Mouse (Mus musculus): ENCODE results near the gene Bmper. TPM values are rescaled to one million over a fixed set of nuclear protein-coding genes. Genes with fewer than 3 reads are reported as not detected.
A peak's percentile ranks its signal among the peaks of the same experiment; 100 is the strongest.

Gene Bmper
- total and polyA plus RNA-seq, 3 experiments: 1.3 to 1.9 (median 1.4) TPM

DNA sequence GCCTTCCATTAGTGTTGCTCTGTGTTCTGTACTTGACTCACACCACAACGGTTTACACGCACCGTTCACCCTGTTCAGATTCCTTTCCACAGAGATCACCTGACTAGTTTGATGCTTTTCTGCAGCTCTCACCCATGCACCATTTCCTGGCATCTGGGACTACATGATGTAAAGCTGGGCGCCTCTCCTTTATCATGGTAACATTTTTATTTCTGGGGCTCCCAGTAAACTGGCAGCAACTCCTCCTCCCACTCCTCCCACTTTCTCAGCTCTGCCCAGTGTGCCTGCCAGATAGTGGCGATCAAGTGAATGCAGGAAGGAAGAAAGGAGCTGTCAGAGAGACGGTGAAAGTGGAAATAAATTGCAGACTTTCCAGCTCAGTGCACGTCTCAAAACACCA, 45.7 kb downstream of the Bmper start:
- in situ Hi-C loops (cut with MboI; ENCODE audit: low pct_ligation_motif_present, low pct_unique_long_range_greater_than_20kb, low sequenced_read_pairs) (no loop called here), dilution Hi-C loops (cut with MboI; ENCODE audit: extremely low pct_ligation_motif_present, extremely low pct_unique_long_range_greater_than_20kb, low sequenced_read_pairs) (no loop called here)
- DNase-seq (ENCODE audit: extremely low read depth): no peak
- Histone ChIP-seq H3K9ac (ENCODE audit: insufficient read depth, low read depth) (no peak overlapping the region), H3K9me3 (replicated peaks; ENCODE audit: low read length) (no peaks in the 10 kb centered on the region), H3K27me3 (replicated peaks) (no peaks in the 10 kb centered on the region), H3K4me1 (ENCODE audit: control insufficient read depth in 1 of 2, insufficient read depth in 2 of 2) (peaks cover 0 to 10% of the 10 kb centered on the region in 2 experiments; a peak in 1 of 4 replicates), H3K36me3 (replicated peaks in 1 of 2; ENCODE audit: control insufficient read depth in 1 of 2, insufficient read depth in 1 of 2, low read length in 1 of 2) (no peaks in the 10 kb centered on the region), H3K4me3 (replicated peaks in 1 of 3; ENCODE audit: low read depth in 2 of 3, low read length in 2 of 3, poor library complexity in 1 of 3) (no peak overlapping the region), H3K4me2 (ENCODE audit: insufficient read depth, low read depth, poor library complexity, severe bottlenecking) (no peak overlapping the region), H3K79me2 (replicated peaks; ENCODE audit: control insufficient read depth, extremely low read depth, insufficient read depth, poor library complexity, severe bottlenecking) (no peaks in the 10 kb centered on the region), H3K27ac (ENCODE audit: insufficient read depth, low read depth) (no peak overlapping the region)
- TF ChIP-seq BHLHE40 (IDR thresholded peaks at IDR 0.05; ENCODE audit: low read depth, low read length) (peak; percentile 46; the same call in 1 of the 2 replicates), ETS1 (conservative IDR thresholded peaks at IDR 0.05; ENCODE audit: low read depth, low read length) (no peak)

DNA sequence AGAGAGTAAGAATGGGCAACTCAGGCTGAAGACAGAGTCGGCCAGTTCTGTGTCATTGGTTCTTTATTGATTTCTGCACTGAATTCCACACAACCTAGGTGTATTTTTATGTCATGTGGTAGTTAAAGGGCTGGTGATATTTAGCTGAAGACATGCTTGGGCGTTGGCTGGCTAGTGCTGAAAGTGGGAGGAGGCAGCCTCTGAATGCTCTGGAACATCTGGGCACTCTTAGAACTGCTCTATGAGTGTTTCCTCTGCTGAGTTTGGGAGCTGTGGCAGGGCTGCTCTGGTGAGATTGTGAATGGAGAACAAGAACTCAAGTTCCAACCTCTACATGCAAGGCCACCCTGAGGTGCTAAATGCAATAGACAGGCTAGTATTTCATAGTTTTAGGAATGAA, 46.2 kb downstream of the Bmper start:
- no peak for DNase-seq (ENCODE audit: extremely low read depth)
- Histone ChIP-seq H3K9ac (ENCODE audit: insufficient read depth, low read depth) (no peak overlapping the region), H3K4me3 (replicated peaks in 1 of 3; ENCODE audit: low read depth in 2 of 3, low read length in 2 of 3, poor library complexity in 1 of 3) (no peak overlapping the region), H3K9me3 (replicated peaks; ENCODE audit: low read length) (no peaks in the 10 kb centered on the region), H3K27ac (ENCODE audit: insufficient read depth, low read depth) (no peak overlapping the region), H3K4me2 (ENCODE audit: insufficient read depth, low read depth, poor library complexity, severe bottlenecking) (no peak overlapping the region), H3K79me2 (replicated peaks; ENCODE audit: control insufficient read depth, extremely low read depth, insufficient read depth, poor library complexity, severe bottlenecking) (no peaks in the 10 kb centered on the region), H3K27me3 (replicated peaks) (no peaks in the 10 kb centered on the region), H3K36me3 (replicated peaks in 1 of 2; ENCODE audit: control insufficient read depth in 1 of 2, insufficient read depth in 1 of 2, low read length in 1 of 2) (no peaks in the 10 kb centered on the region), H3K4me1 (ENCODE audit: control insufficient read depth in 1 of 2, insufficient read depth in 2 of 2) (peaks cover 0 to 10% of the 10 kb centered on the region in 2 experiments; a peak in 1 of 4 replicates)
- TF ChIP-seq USF1 (IDR thresholded peaks at IDR 0.05; ENCODE audit: low read depth, low read length): no peak
- no peak for TF ChIP-seq GABPA (IDR thresholded peaks at IDR 0.05; ENCODE audit: insufficient replicate concordance, low read depth, low read length)
- TF ChIP-seq HCFC1 (IDR thresholded peaks at IDR 0.05; ENCODE audit: low read depth, low read length): no peak
- TF ChIP-seq ZC3H11A (IDR thresholded peaks at IDR 0.05; ENCODE audit: low read depth, low read length): no peak
- no peak for TF ChIP-seq ETS1 (conservative IDR thresholded peaks at IDR 0.05; ENCODE audit: low read depth, low read length)
- TF ChIP-seq SMC3 (IDR thresholded peaks at IDR 0.05; ENCODE audit: low read depth, low read length): no peak
- TF ChIP-seq ZKSCAN1 (IDR thresholded peaks at IDR 0.05; ENCODE audit: borderline replicate concordance, low read depth, low read length): no peak
- TF ChIP-seq NRF1 (IDR thresholded peaks at IDR 0.05; ENCODE audit: low read depth, low read length): no peak
- no peak for TF ChIP-seq MAX (IDR thresholded peaks at IDR 0.05; ENCODE audit: low read length)
- TF ChIP-seq USF2 (conservative IDR thresholded peaks at IDR 0.05; ENCODE audit: low read depth, low read length): no peak
- TF ChIP-seq RAD21 (IDR thresholded peaks at IDR 0.05; ENCODE audit: low read depth, low read length): no peak
- TF ChIP-seq POLR2AphosphoS2 (IDR thresholded peaks at IDR 0.05; ENCODE audit: low read depth, low read length): no peak
- dilution Hi-C loops (cut with MboI; ENCODE audit: extremely low pct_ligation_motif_present, extremely low pct_unique_long_range_greater_than_20kb, low sequenced_read_pairs) (no loop called here), in situ Hi-C loops (cut with MboI; ENCODE audit: low pct_ligation_motif_present, low pct_unique_long_range_greater_than_20kb, low sequenced_read_pairs) (no loop called here)

- Histone ChIP-seq H3K27me3 (replicated peaks) (no peaks in the 10 kb centered on the region), H3K4me3 (replicated peaks in 1 of 3; ENCODE audit: low read depth in 2 of 3, low read length in 2 of 3, poor library complexity in 1 of 3) (no peak overlapping the region), H3K4me1 (ENCODE audit: control insufficient read depth in 1 of 2, insufficient read depth in 2 of 2) (no peaks in the 10 kb centered on the region), H3K4me2 (ENCODE audit: insufficient read depth, low read depth, poor library complexity, severe bottlenecking) (no peak overlapping the region), H3K9ac (ENCODE audit: insufficient read depth, low read depth) (no peak overlapping the region), H3K79me2 (replicated peaks; ENCODE audit: control insufficient read depth, extremely low read depth, insufficient read depth, poor library complexity, severe bottlenecking) (no peaks in the 10 kb centered on the region), H3K27ac (ENCODE audit: insufficient read depth, low read depth) (no peak overlapping the region), H3K36me3 (replicated peaks in 1 of 2; ENCODE audit: control insufficient read depth in 1 of 2, insufficient read depth in 1 of 2, low read length in 1 of 2) (no peaks in the 10 kb centered on the region), H3K9me3 (replicated peaks; ENCODE audit: low read length) (no peaks in the 10 kb centered on the region)
- dilution Hi-C loops (cut with MboI; ENCODE audit: extremely low pct_ligation_motif_present, extremely low pct_unique_long_range_greater_than_20kb, low sequenced_read_pairs): no loop called here
- in situ Hi-C loops (cut with MboI; ENCODE audit: low pct_ligation_motif_present, low pct_unique_long_range_greater_than_20kb, low sequenced_read_pairs): no loop called here
- TF ChIP-seq E2F4 (IDR thresholded peaks at IDR 0.05; ENCODE audit: insufficient replicate concordance, low read depth, low read length): no peak
- TF ChIP-seq UBTF (IDR thresholded peaks at IDR 0.05; ENCODE audit: low read depth, low read length): no peak
- no peak for TF ChIP-seq ETS1 (conservative IDR thresholded peaks at IDR 0.05; ENCODE audit: low read depth, low read length)
- TF ChIP-seq MYC (IDR thresholded peaks at IDR 0.05; ENCODE audit: low read depth, low read length): no peak
- TF ChIP-seq TCF12 (IDR thresholded peaks at IDR 0.05; ENCODE audit: low read depth, low read length): no peak
- no peak for TF ChIP-seq CHD1 (IDR thresholded peaks at IDR 0.05; ENCODE audit: low read depth, low read length)
- TF ChIP-seq TBP (conservative IDR thresholded peaks at IDR 0.05; ENCODE audit: low read depth, low read length): no peak
- DNase-seq (ENCODE audit: extremely low read depth): no peak
Measured at GRCm38 (mm10) chr9:23276244-23276643, 53.4 kb downstream of the Bmper start.
